Mouse (Mus musculus) mammary gland, adult 2 months (tissue): Measurements from ENCODE around the gene Olfr1271. TPM values are rescaled to one million over a fixed set of nuclear protein-coding genes. Genes with fewer than 3 reads are reported as not detected.

Source experiments
- polyA plus RNA-seq: library from polyadenylated mRNA; depleted of rRNA; stranded (reverse); fragments of >200 nt; gene quantifications from 2 replicates; pipeline ENCODE4 v1.2.3, GENCODE M21; 2012; ENCODE audit warnings: low replicate concordance; rRNA removed

The Olfr1271 gene
- not detected in 2 replicates for polyA plus RNA-seq

GRCm38 (mm10) chr2:90270932-90271331 lies at the start of gene Olfr1271:
Gene Olfr1271, minus strand, starts transcription at chr2:90271032.

DNA sequence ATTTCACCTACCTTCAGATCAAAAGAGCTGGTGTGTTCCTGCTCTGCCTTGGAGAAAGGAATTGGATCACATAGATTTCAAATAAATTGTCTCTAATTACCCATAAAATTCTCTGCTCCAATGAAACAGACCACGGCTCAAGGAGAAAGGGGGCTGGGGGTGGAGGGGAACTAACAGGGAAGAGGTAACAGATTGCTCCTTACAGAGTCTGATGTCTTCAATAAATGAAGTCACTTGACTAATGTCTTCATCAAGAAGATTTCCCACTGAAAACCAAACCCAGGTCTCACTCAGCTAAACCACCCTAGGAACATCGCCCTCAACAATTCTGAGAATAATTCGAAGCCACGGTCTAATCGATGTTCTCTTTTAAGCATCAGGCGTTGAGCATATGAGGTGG lies 21.9 kb upstream of the Olfr1271 start, which contains the start of gene Olfr1272:
Olfr1272 (minus strand) TSS at position 101 of the 400 bp plus-strand sequence.

GRCm38 (mm10) chr2:90257492-90257891 lies 13.3 kb downstream of the Olfr1271 start, which contains the start of gene Olfr142:
Gene Olfr142, minus strand, starts transcription at chr2:90257592.

DNA sequence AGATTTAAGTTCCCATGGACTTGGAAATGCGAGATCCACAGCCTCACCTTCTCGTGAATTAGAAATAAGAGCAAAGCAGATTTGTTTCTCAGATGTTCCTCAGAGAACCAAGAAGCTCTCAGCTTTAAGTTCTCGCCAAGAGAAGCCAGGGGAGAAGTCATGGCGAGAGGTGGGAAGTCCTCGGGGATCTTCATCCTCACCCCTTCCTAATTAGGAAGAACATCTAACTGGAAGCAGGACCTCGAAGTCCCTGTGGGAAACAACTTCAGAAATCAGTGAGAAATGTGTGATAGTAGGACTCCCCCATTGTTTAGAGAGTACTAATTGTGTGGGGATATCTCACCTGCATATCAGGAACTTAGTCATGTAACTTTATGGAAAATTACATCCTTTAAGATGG lies 46.4 kb downstream of the Olfr1271 start, which contains the start of gene Olfr1506:
Olfr1506 (minus strand) TSS at position 101 of the 400 bp plus-strand sequence.

Other genes with a start within 250 kb of the Olfr1271 start
- not detected in 2 replicates for gene Olfr1264, start 245.5 kb downstream of the Olfr1271 start, polyA plus RNA-seq
- gene Olfr1265, start 235.7 kb downstream of the Olfr1271 start, polyA plus RNA-seq: not detected in 2 replicates
- not detected in 2 replicates for gene Olfr140, start 207.4 kb downstream of the Olfr1271 start, polyA plus RNA-seq
- not detected in 2 replicates for gene Olfr1269, start 149.6 kb downstream of the Olfr1271 start, polyA plus RNA-seq
- not detected in 2 replicates for gene Olfr32, start 128.7 kb downstream of the Olfr1271 start, polyA plus RNA-seq
- gene Olfr1270, start 117.9 kb downstream of the Olfr1271 start, polyA plus RNA-seq: not detected in 2 replicates
- gene Olfr1506, start 46.5 kb downstream of the Olfr1271 start, polyA plus RNA-seq: not detected in 2 replicates
- gene Olfr142, start 13.4 kb downstream of the Olfr1271 start, polyA plus RNA-seq: not detected in 2 replicates
- not detected in 2 replicates for gene Olfr1272, start 21.8 kb upstream of the Olfr1271 start, polyA plus RNA-seq
- not detected in 2 replicates for gene Gm13769, start 51.2 kb upstream of the Olfr1271 start, polyA plus RNA-seq
- not detected in 2 replicates for gene Olfr1274-ps, start 127.7 kb upstream of the Olfr1271 start, polyA plus RNA-seq